Mouse (Mus musculus) myocyte (in vitro differentiated cells): ENCODE measurements around the gene Igf2bp1. TPM values are rescaled to one million over a fixed set of nuclear protein-coding genes. Genes with fewer than 3 reads are reported as not detected.

Experiments
- H3K27me3 ChIP-seq: one replicate; pipeline ENCODE4 v1.6.1; 2011; ENCODE audit not compliant: control insufficient read depth, insufficient read depth, insufficient read length
- H3K36me3 ChIP-seq: one replicate; pipeline ENCODE4 v1.6.1; 2011; ENCODE audit not compliant: control insufficient read depth, insufficient read depth
- H3K4me2 ChIP-seq: one replicate; pipeline ENCODE4 v1.6.1; 2011; ENCODE audit warnings: low read depth, control low read depth
- H3K4me3 ChIP-seq: one replicate; pipeline ENCODE4 v1.5.1; 2011; ENCODE audit warnings: mild to moderate bottlenecking, control low read depth, moderate library complexity
- H3K79me2 ChIP-seq: one replicate; pipeline ENCODE4 v1.6.1; 2011; ENCODE audit not compliant: control insufficient read depth, insufficient read depth
- H3ac ChIP-seq: one replicate; pipeline ENCODE4 v1.6.1; 2011; ENCODE audit not compliant: control insufficient read depth, insufficient read length
- CEBPB ChIP-seq: IDR thresholded peaks from 2 replicates; pipeline ENCODE4 v1.6.1; 2011; ENCODE audit warnings: mild to moderate bottlenecking, moderate library complexity; ENCODE audit not compliant: poor library complexity, insufficient read depth, severe bottlenecking
- E2F4 ChIP-seq: IDR thresholded peaks from one replicate; pipeline ENCODE4 v1.6.1; 2011; ENCODE audit warnings: mild to moderate bottlenecking, control low read depth, moderate library complexity; ENCODE audit not compliant: insufficient read depth
- MAX ChIP-seq: IDR thresholded peaks from one replicate; pipeline ENCODE4 v1.6.1; 2011; ENCODE audit warnings: low read depth, mild to moderate bottlenecking, control low read depth
- MYOD1 ChIP-seq, 3 experiments: IDR thresholded peaks; one replicate each; pipeline ENCODE4 v1.6.1; 2011; ENCODE audit warnings: control low read depth in 2 of 3, low read depth in 2 of 3, mild to moderate bottlenecking in 2 of 3, moderate library complexity in 1 of 3; ENCODE audit not compliant: insufficient read length in 2 of 3, control insufficient read depth in 1 of 3
- MYOG ChIP-seq, 3 experiments: IDR thresholded peaks; one replicate each; pipeline ENCODE4 v1.6.1; 2011; ENCODE audit warnings: control low read depth in 2 of 3, low read depth in 2 of 3, mild to moderate bottlenecking in 2 of 3; ENCODE audit not compliant: insufficient read length in 2 of 3, control insufficient read depth in 1 of 3, insufficient read depth in 1 of 3
- POLR2A ChIP-seq: IDR thresholded peaks from one replicate; pipeline ENCODE4 v1.6.1; 2011; ENCODE audit warnings: low read depth, mild to moderate bottlenecking, control low read depth, moderate library complexity; ENCODE audit not compliant: insufficient read length
- POLR2AphosphoS2 ChIP-seq: IDR thresholded peaks from one replicate; pipeline ENCODE4 v1.6.1; 2011; ENCODE audit warnings: low read depth, control low read depth; ENCODE audit not compliant: insufficient read length
- REST ChIP-seq: IDR thresholded peaks from one replicate; pipeline ENCODE4 v1.6.1; 2011; ENCODE audit warnings: mild to moderate bottlenecking, control low read depth, moderate library complexity; ENCODE audit not compliant: insufficient read depth, insufficient read length
- SRF ChIP-seq: IDR thresholded peaks from one replicate; pipeline ENCODE4 v1.6.1; 2011; ENCODE audit warnings: low read depth; ENCODE audit not compliant: control insufficient read depth, insufficient read length
- TCF12 ChIP-seq: IDR thresholded peaks from one replicate; pipeline ENCODE4 v1.6.1; 2011; ENCODE audit warnings: mild to moderate bottlenecking, control low read depth; ENCODE audit not compliant: poor library complexity, insufficient read depth, severe bottlenecking
- TCF3 ChIP-seq: IDR thresholded peaks from one replicate; pipeline ENCODE4 v1.6.1; 2011; ENCODE audit warnings: low read depth, control low read depth; ENCODE audit not compliant: insufficient read length
- USF1 ChIP-seq: IDR thresholded peaks from one replicate; pipeline ENCODE4 v1.6.1; 2011; ENCODE audit warnings: low read depth, mild to moderate bottlenecking, control low read depth, moderate library complexity
- polyA plus RNA-seq: library from polyadenylated mRNA; unstranded; fragments of >200 nt; fragmentation: generic; extraction: Trizol; gene quantifications from one replicate; pipeline ENCODE4 v1.2.1, GENCODE M21; 2012; ENCODE audit warnings: missing spikeins

The Igf2bp1 gene
- polyA plus RNA-seq, 1 experiment, result 0.30 TPM

DNA sequence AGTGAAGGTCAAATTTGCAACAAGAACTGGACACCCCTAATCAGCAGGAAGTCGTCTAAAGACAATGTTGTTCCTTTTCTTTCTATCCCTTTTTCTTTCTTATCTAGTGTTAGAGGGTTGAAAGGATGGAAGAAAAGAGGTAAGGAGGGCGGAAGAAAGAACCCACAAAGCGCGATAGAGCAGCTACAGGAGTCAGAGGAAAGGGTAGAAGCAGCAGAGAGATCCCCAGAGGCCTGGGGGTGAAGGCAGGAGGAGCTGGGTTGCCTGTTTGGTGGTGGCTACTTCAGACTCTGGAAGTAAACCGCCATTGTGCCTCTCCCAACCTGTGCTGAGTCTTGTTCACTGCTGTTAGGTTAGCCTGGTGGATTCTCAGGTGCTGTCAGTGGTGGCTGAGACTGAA, 22.4 kb upstream of the Igf2bp1 start:
- H3K27me3 ChIP-seq, result peaks cover 15% of the 10 kb centered on the region
- no peak overlapping the region for H3K4me3 ChIP-seq
- H3K79me2 ChIP-seq, result no peaks in the 10 kb centered on the region
- TF ChIP-seq TCF3, result no peak
- TF ChIP-seq MYOD1 (IDR thresholded peaks at IDR 0.05; ENCODE audit: control insufficient read depth in 1 of 3, insufficient read length in 2 of 3, low read depth in 2 of 3), result no peak
- TF ChIP-seq MAX, result no peak
- TF ChIP-seq MYOG (IDR thresholded peaks at IDR 0.05; ENCODE audit: control insufficient read depth in 1 of 3, insufficient read depth in 1 of 3, insufficient read length in 2 of 3, low read depth in 2 of 3), result no peak
- TF ChIP-seq TCF12, result no peak
- TF ChIP-seq E2F4, result no peak
- TF ChIP-seq SRF, result no peak
- no peak for TF ChIP-seq CEBPB
- TF ChIP-seq POLR2AphosphoS2, result no peak
- no peak for TF ChIP-seq USF1
- TF ChIP-seq REST, result no peak
- no peak for TF ChIP-seq POLR2A
- H3ac ChIP-seq, result no peak overlapping the region
- H3K36me3 ChIP-seq, result no peaks in the 10 kb centered on the region
- no peak overlapping the region for H3K4me2 ChIP-seq

DNA sequence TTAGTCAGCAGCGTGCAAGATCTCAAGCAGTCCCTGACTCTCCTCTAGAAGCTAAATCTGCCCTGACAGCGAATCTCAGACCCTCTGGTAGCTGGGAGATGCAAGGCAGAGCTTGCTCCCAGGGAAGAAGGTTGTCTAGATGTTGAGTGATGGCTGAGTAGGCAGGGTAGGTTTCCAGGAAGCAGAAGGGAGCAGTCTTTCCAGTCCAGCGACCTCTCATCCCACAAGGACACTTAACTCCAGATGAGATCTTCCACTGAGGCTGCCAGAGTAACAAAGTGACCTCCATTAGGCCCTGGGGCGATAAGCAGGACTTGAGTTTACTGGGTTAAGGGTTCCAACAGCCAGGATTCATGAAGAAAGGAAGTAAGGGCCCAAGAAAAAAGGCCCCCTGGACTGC, 14.9 kb upstream of the Igf2bp1 start:
- no peak for TF ChIP-seq REST
- no peak for TF ChIP-seq USF1
- TF ChIP-seq MYOD1 (IDR thresholded peaks at IDR 0.05; ENCODE audit: control insufficient read depth in 1 of 3, insufficient read length in 2 of 3, low read depth in 2 of 3), result no peak
- no peak for TF ChIP-seq TCF3
- TF ChIP-seq MAX, result no peak
- TF ChIP-seq POLR2AphosphoS2, result no peak
- TF ChIP-seq POLR2A, result no peak
- no peak for TF ChIP-seq TCF12
- TF ChIP-seq CEBPB, result no peak
- no peak for TF ChIP-seq E2F4
- no peak for TF ChIP-seq MYOG (IDR thresholded peaks at IDR 0.05; ENCODE audit: control insufficient read depth in 1 of 3, insufficient read depth in 1 of 3, insufficient read length in 2 of 3, low read depth in 2 of 3)
- no peak for TF ChIP-seq SRF
- Histone ChIP-seq H3K79me2 (no peaks in the 10 kb centered on the region), H3K36me3 (no peaks in the 10 kb centered on the region), H3K4me3 (no peak overlapping the region), H3ac (no peak overlapping the region), H3K4me2 (no peak overlapping the region), H3K27me3 (no peaks in the 10 kb centered on the region)

DNA sequence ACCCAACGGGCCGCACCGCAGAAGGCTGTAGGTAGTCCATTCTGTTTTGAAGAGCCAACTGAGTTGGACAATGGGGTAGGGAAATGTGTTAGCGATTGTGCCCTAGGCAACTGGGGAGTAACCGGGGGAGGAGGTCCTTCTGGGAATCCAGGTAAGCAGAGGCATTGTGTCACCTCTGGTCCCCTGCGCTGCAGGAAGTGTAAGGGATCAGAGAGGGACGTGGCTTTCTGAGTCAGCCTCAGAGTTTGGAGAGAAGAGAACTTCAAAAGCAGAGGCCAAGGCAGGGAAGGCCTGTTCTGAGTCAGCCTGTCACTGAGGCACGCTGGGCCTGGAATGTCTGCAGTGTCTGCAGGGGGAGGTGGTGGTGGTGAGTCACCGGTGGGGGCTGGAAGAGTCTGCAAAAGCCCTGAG, 12.2 kb upstream of the Igf2bp1 start:
- no peak overlapping the region for H3K4me3 ChIP-seq
- TF ChIP-seq USF1 (no peak), SRF (no peak)
- H3K4me2 ChIP-seq, result peak overlapping the region; percentile 48
- no peaks in the 10 kb centered on the region for H3K36me3 ChIP-seq
- peaks cover 2% of the 10 kb centered on the region for H3K27me3 ChIP-seq
- no peaks in the 10 kb centered on the region for H3K79me2 ChIP-seq
- no peak overlapping the region for H3ac ChIP-seq

DNA sequence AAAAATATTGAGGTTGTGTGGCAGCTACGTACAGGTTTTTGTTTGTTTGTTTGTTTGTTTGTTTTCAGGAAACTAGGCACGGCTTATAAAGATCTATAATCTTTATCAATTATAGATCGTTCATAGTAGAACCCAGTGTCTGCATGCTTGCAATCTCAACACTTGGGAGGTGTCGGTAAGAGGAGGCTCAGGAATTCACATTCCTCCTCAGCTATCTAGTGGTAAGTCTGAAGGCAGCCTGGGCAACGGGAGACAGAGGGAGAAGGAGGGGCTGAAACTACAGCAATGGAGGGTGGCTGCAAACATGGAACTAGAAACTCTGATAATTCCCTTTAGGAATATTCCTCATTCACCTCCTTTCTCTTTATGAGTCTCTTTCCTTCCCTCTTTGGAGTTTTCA, 9.7 kb upstream of the Igf2bp1 start:
- Histone ChIP-seq H3K4me2 (no peak overlapping the region), H3K4me3 (no peak overlapping the region)
- TF ChIP-seq SRF, result no peak
- no peak for TF ChIP-seq CEBPB
- TF ChIP-seq TCF12, result no peak
- TF ChIP-seq MYOD1 (IDR thresholded peaks at IDR 0.05; ENCODE audit: control insufficient read depth in 1 of 3, insufficient read length in 2 of 3, low read depth in 2 of 3), result no peak

DNA sequence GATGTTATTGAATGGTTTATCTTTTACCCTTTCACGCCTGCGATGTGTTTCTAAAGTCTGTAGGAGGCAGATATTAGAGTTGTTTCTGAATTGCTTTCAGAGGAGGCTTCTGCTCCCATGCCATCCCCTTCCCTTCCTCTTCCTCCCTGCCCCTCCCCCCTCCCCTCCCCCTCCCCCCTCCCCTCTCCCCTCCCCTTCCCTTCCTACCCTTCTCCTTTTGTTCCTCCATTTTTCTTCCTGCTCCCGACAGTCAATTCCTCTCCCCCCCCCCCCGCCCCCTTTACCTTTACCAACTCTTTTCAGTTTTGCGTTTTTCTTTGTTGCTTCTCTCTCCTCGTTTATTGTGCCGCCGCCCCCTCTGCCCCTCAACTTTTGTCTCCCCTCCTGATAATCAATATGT, 6.2 kb upstream of the Igf2bp1 start:
- Histone ChIP-seq H3K27me3 (peaks cover 26% of the 10 kb centered on the region), H3ac (no peak overlapping the region), H3K79me2 (no peaks in the 10 kb centered on the region), H3K4me3 (no peak overlapping the region), H3K4me2 (no peak overlapping the region), H3K36me3 (no peaks in the 10 kb centered on the region)
- TF ChIP-seq MYOG (IDR thresholded peaks at IDR 0.05; ENCODE audit: control insufficient read depth in 1 of 3, insufficient read depth in 1 of 3, insufficient read length in 2 of 3, low read depth in 2 of 3) (no peak), MYOD1 (IDR thresholded peaks at IDR 0.05; ENCODE audit: control insufficient read depth in 1 of 3, insufficient read length in 2 of 3, low read depth in 2 of 3) (no peak), TCF3 (no peak), REST (no peak), CEBPB (no peak), SRF (no peak), POLR2A (no peak), USF1 (no peak), TCF12 (no peak), E2F4 (no peak), MAX (no peak), POLR2AphosphoS2 (no peak)

More for the DNA sequence above, 9.7 kb upstream of the Igf2bp1 start:
- Histone ChIP-seq H3K27me3 (peaks cover 10% of the 10 kb centered on the region), H3K79me2 (no peaks in the 10 kb centered on the region), H3ac (no peak overlapping the region), H3K36me3 (no peaks in the 10 kb centered on the region)
